In the genomic region with DNA sequence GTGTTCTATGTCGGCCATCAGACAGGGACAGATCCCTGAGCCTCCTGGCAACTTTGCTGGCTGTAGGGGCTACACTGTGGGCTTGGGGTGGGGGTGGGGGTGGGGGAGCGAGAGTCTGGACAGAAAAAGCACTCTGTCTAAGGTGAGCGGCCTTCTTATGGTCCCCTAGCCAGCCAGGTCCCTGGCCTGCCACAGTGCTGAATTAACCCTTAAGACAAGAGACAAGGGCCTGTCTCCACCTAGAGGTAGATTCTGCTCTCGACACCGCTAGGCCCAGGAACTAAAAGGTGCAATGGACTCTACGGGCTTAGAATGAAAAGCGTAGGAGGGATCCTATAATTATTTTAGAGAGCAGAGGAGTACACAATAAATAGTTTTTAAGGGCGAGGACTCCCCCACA, we compare ENCODE assay signal across 9 mouse cellular contexts. TPM values are rescaled to one million over a fixed set of nuclear protein-coding genes. Genes with fewer than 3 reads are reported as not detected.
DNase-seq lines count a peak whose midpoint lies in the region; ATAC-seq lines count a peak whose summit lies in the region.
"Had no signal": no experiment of that assay in that cellular context is flagged by ENCODE, and none has a peak within 500 bp of the region (broad histone marks: within the 10 kb centered on the region; RNA-seq: fewer than 3 reads in every experiment).

No protein-coding gene starts in this region.

- 23% methylated on average over 8 of the region's 8 CpGs for whole genome bisulfite sequencing in heart, embryonic 16.5 days
- WGBS in limb, embryonic 11.5 days, result 23% methylated on average over 8 of the region's 8 CpGs
- 24% methylated on average over 8 of the region's 8 CpGs for WGBS in midbrain, embryonic 13.5 days

- no peak overlapping the region for H3K4me3 ChIP-seq in heart, embryonic 16.5 days (ENCODE audit: low read length)
- no peak overlapping the region for H3K4me3 ChIP-seq in limb, embryonic 11.5 days (ENCODE audit: low read depth, low read length)
- no peak overlapping the region for H3K4me3 ChIP-seq in midbrain, embryonic 13.5 days (replicated peaks)
- H3K4me3 ChIP-seq: erythroblast, embryonic 14.5 days had no signal

- no peak overlapping the region for H3K9ac ChIP-seq in heart, embryonic 16.5 days (ENCODE audit: low read length)
- H3K9ac ChIP-seq in limb, embryonic 11.5 days (ENCODE audit: low read length), result no peak overlapping the region
- no peak overlapping the region for H3K9ac ChIP-seq in midbrain, embryonic 13.5 days (replicated peaks)

- H3K4me2 ChIP-seq in heart, embryonic 16.5 days (ENCODE audit: low read depth, low read length), result no peak overlapping the region
- H3K4me2 ChIP-seq in limb, embryonic 11.5 days (ENCODE audit: low read depth, severe bottlenecking), result no peak overlapping the region
- no peak overlapping the region for H3K4me2 ChIP-seq in midbrain, embryonic 13.5 days (replicated peaks)

- H3K4me1 ChIP-seq in heart, embryonic 16.5 days (ENCODE audit: control insufficient read depth, insufficient read depth, low read length), result no peaks in the 10 kb centered on the region
- no peaks in the 10 kb centered on the region for H3K4me1 ChIP-seq in limb, embryonic 11.5 days (ENCODE audit: control insufficient read depth, insufficient read depth, low read length)
- H3K4me1 ChIP-seq in midbrain, embryonic 13.5 days (replicated peaks), result no peaks in the 10 kb centered on the region; the same call in 1 of the 2 replicates

- no peaks in the 10 kb centered on the region for H3K9me3 ChIP-seq in heart, embryonic 16.5 days (replicated peaks; ENCODE audit: control insufficient read depth, low read length)
- no peaks in the 10 kb centered on the region for H3K9me3 ChIP-seq in limb, embryonic 11.5 days (ENCODE audit: control insufficient read depth, low read length)
- H3K9me3 ChIP-seq in midbrain, embryonic 13.5 days, result no peaks in the 10 kb centered on the region

- peak; percentile 65; the same call in 1 of the 2 replicates for ATAC-seq in heart, embryonic 16.5 days (replicated peaks; ENCODE audit: extremely low read depth, insufficient read depth, low FRiP score)
- 0 out of 2 replicates have a peak, but pooled peaks have one; percentile 54 for ATAC-seq in limb, embryonic 11.5 days (ENCODE audit: insufficient number of reproducible peaks, low FRiP score, low TSS enrichment, low read depth)
- peak; percentile 83 for ATAC-seq in midbrain, embryonic 13.5 days
- ATAC-seq in monocyte, adult 5-6 weeks (replicated peaks; ENCODE audit: insufficient number of reproducible peaks, low FRiP score, low TSS enrichment, poor library complexity, severe bottlenecking), result no peak

- H3K27ac ChIP-seq in heart, embryonic 16.5 days (ENCODE audit: low read length), result no peak overlapping the region
- no peak overlapping the region for H3K27ac ChIP-seq in limb, embryonic 11.5 days (replicated peaks; ENCODE audit: low read depth, low read length)
- H3K27ac ChIP-seq in midbrain, embryonic 13.5 days, result no peak overlapping the region

- peak; percentile 21 for DNase-seq in layer of hippocampus, adult 11-12 months (ENCODE audit: low spot score)
- no peak for DNase-seq in layer of hippocampus, postnatal 10 days (ENCODE audit: low spot score in 2 of 2)
- peak; percentile 41 for DNase-seq in brain, adult 2 months (ENCODE audit: low read depth, low spot score)
- peak; percentile 46 for DNase-seq in limb, embryonic 11.5 days (ENCODE audit: low spot score)
- DNase-seq in urinary bladder, postnatal 25 days (ENCODE audit: low spot score), result no peak

- H3K27me3 ChIP-seq in heart, embryonic 16.5 days (ENCODE audit: control insufficient read depth, insufficient read depth, low read length), result no peaks in the 10 kb centered on the region
- no peaks in the 10 kb centered on the region for H3K27me3 ChIP-seq in limb, embryonic 11.5 days (ENCODE audit: control insufficient read depth, insufficient read depth, low read length)
- no peaks in the 10 kb centered on the region for H3K27me3 ChIP-seq in midbrain, embryonic 13.5 days

- no peaks in the 10 kb centered on the region for H3K36me3 ChIP-seq in heart, embryonic 16.5 days (ENCODE audit: control insufficient read depth, insufficient read depth)
- no peaks in the 10 kb centered on the region for H3K36me3 ChIP-seq in limb, embryonic 11.5 days (ENCODE audit: control insufficient read depth, insufficient read depth, low read length)
- no peaks in the 10 kb centered on the region for H3K36me3 ChIP-seq in midbrain, embryonic 13.5 days

RNA-seq across cellular contexts. Expression of a gene that starts 19.7 kb away (rescaled TPM):
- total RNA-seq in layer of hippocampus, postnatal 10 days (2021), result 10 to 100 TPM; 37.3 to 45.2 TPM
- polyA plus RNA-seq in heart, embryonic 16.5 days (2015; fragmentation: Nextera tagmentation; extraction: Ambion mirVana), result 53.6 and 74.7 TPM in 2 replicates
- polyA plus RNA-seq in limb, embryonic 11.5 days (2014; fragmentation: Nextera tagmentation; extraction: Ambion mirVana), result 19.6 and 20.8 TPM in 2 replicates
- polyA plus RNA-seq in midbrain, embryonic 13.5 days (2015; fragmentation: Nextera tagmentation; extraction: Ambion mirVana), result 10.4 and 13.7 TPM in 2 replicates
- total RNA-seq in monocyte, adult 5-6 weeks (2017), result 7.0 to 54.6 TPM (median 29.0 TPM) in 3 replicates

Comparison
In these comparisons a context has a peak if more than half of its experiments do, and no peak if none do; other contexts are left out.
1. DNase-seq: peak in layer of hippocampus, adult 11-12 months (single experiment), brain, adult 2 months (single experiment) and limb, embryonic 11.5 days (single experiment); none in layer of hippocampus, postnatal 10 days (0 of 2) and urinary bladder, postnatal 25 days (single experiment).